Mouse (Mus musculus) heart, embryonic 12.5 days (tissue): ENCODE results near the gene Slc25a5. TPM values are rescaled to one million over a fixed set of nuclear protein-coding genes. Genes with fewer than 3 reads are reported as not detected.

ENCODE experiments used
- ATAC-seq: fragments of 200-750 bp; cut with Nextera tagmentation; 2 replicates; pipeline ENCODE4 v1.8.0; 2017; ENCODE audit warnings: moderate TSS enrichment, moderate library complexity; ENCODE audit not compliant: insufficient number of reproducible peaks, low FRiP score
- H3K27ac ChIP-seq: fragments of 300-500 bp; sonication (generic); 2 replicates; pipeline ENCODE4 v1.5.1; 2016; ENCODE audit warnings: mild to moderate bottlenecking, moderate library complexity; ENCODE audit not compliant: poor library complexity, severe bottlenecking
- H3K27me3 ChIP-seq: fragments of 300-500 bp; sonication (generic); replicated peaks from 2 replicates; pipeline ENCODE4 v1.6.1; 2016; ENCODE audit warnings: mild to moderate bottlenecking, moderate library complexity
- H3K36me3 ChIP-seq: fragments of 300-500 bp; sonication (generic); 2 replicates; pipeline ENCODE4 v1.6.1; 2016; ENCODE audit warnings: mild to moderate bottlenecking, moderate library complexity
- H3K4me1 ChIP-seq: fragments of 300-500 bp; sonication (generic); replicated peaks from 2 replicates; pipeline ENCODE4 v1.6.1; 2016; ENCODE audit warnings: mild to moderate bottlenecking
- H3K4me2 ChIP-seq: fragments of 300-500 bp; sonication (generic); 2 replicates; pipeline ENCODE4 v1.6.1; 2016; ENCODE audit warnings: mild to moderate bottlenecking, moderate library complexity
- H3K4me3 ChIP-seq: fragments of 300-500 bp; sonication (generic); 2 replicates; pipeline ENCODE4 v1.5.1; 2016; ENCODE audit warnings: mild to moderate bottlenecking
- H3K9ac ChIP-seq: fragments of 300-500 bp; sonication (generic); 2 replicates; pipeline ENCODE4 v1.6.1; 2016; ENCODE audit warnings: mild to moderate bottlenecking, moderate library complexity
- H3K9me3 ChIP-seq: fragments of 300-500 bp; sonication (generic); replicated peaks from 2 replicates; pipeline ENCODE4 v1.6.1; 2016; ENCODE audit warnings: mild to moderate bottlenecking, moderate library complexity
- WGBS: fragments of 180-500 bp; shearing (Covaris S2); methylation state at CpG from one replicate; pipeline ENCODE4 v1.1.7; 2016; 5-methylcytosine and 5-hydroxymethylcytosine counted together
- polyA plus RNA-seq: library from polyadenylated mRNA; unstranded; fragments of >200 nt; fragmentation: Nextera tagmentation; extraction: Ambion mirVana; gene quantifications from 2 replicates; pipeline ENCODE4 v1.2.1, GENCODE M21; 2016

Gene Slc25a5
- polyA plus RNA-seq, 1 experiment from 2014 or later, result 989 TPM

- no peaks in the 10 kb centered on the region for H3K27me3 ChIP-seq
- 74% methylated on average over 5 of the region's 5 CpGs for WGBS
- no peak overlapping the region for H3K9ac ChIP-seq
- peaks cover 6% of the 10 kb centered on the region; the same call in 1 of the 2 replicates for H3K4me1 ChIP-seq
- no peak for ATAC-seq
- H3K4me3 ChIP-seq, result no peak overlapping the region
- H3K36me3 ChIP-seq, result peaks cover 2% of the 10 kb centered on the region
- H3K9me3 ChIP-seq, result no peaks in the 10 kb centered on the region
- no peak overlapping the region for H3K27ac ChIP-seq
- no peak overlapping the region for H3K4me2 ChIP-seq
Measured at GRCm38 (mm10) chrX:36803189-36803588, 7.7 kb downstream of the Slc25a5 start.

- Histone ChIP-seq H3K36me3 (no peaks in the 10 kb centered on the region), H3K9ac (no peak overlapping the region), H3K4me3 (no peak overlapping the region), H3K4me2 (no peak overlapping the region), H3K27ac (no peak overlapping the region), H3K27me3 (no peaks in the 10 kb centered on the region), H3K4me1 (peaks cover 6% of the 10 kb centered on the region; the same call in 1 of the 2 replicates), H3K9me3 (no peaks in the 10 kb centered on the region)
- 65% methylated on average over 5 of the region's 5 CpGs for WGBS
- no peak for ATAC-seq
Measured at GRCm38 (mm10) chrX:36804196-36804595, 8.7 kb downstream of the Slc25a5 start.

GRCm38 (mm10) chrX:36805466-36806235 is 10.2 kb downstream of the Slc25a5 start:
- Histone ChIP-seq H3K4me3 (no peak overlapping the region), H3K9ac (no peak overlapping the region), H3K27me3 (no peaks in the 10 kb centered on the region), H3K36me3 (no peaks in the 10 kb centered on the region), H3K4me1 (peaks cover 6% of the 10 kb centered on the region; the same call in 1 of the 2 replicates), H3K9me3 (no peaks in the 10 kb centered on the region), H3K4me2 (no peak overlapping the region), H3K27ac (no peak overlapping the region)
- 53% methylated on average over 5 of the region's 5 CpGs for WGBS
- ATAC-seq, result no peak

GRCm38 (mm10) chrX:36807360-36808317 is 12.2 kb downstream of the Slc25a5 start:
- Histone ChIP-seq H3K4me1 (peaks cover 6% of the 10 kb centered on the region; the same call in 1 of the 2 replicates), H3K27me3 (no peaks in the 10 kb centered on the region), H3K9ac (peak overlapping the region; percentile 56), H3K4me2 (peak overlapping the region; percentile 60), H3K36me3 (no peaks in the 10 kb centered on the region), H3K9me3 (no peaks in the 10 kb centered on the region), H3K27ac (peak overlapping the region; percentile 73), H3K4me3 (peak overlapping the region; percentile 40)
- 10% methylated on average over 45 of the region's 45 CpGs for WGBS
- ATAC-seq, result peak; percentile 88

GRCm38 (mm10) chrX:36808318-36808683 is 12.8 kb downstream of the Slc25a5 start:
- no peak for ATAC-seq
- WGBS, result 46% methylated on average over 6 of the region's 6 CpGs
- peak overlapping the region; percentile 60 for H3K4me2 ChIP-seq
- peak overlapping the region; percentile 40 for H3K4me3 ChIP-seq
- peaks cover 6% of the 10 kb centered on the region; the same call in 1 of the 2 replicates for H3K4me1 ChIP-seq
- H3K9me3 ChIP-seq, result no peaks in the 10 kb centered on the region
- H3K36me3 ChIP-seq, result no peaks in the 10 kb centered on the region
- no peak overlapping the region for H3K9ac ChIP-seq
- H3K27me3 ChIP-seq, result no peaks in the 10 kb centered on the region
- H3K27ac ChIP-seq, result 0 out of 2 replicates have a peak overlapping the region, but pooled peaks have one; percentile 40

GRCm38 (mm10) chrX:36811377-36811776 is 15.9 kb downstream of the Slc25a5 start:
- 37% methylated on average over 5 of the region's 5 CpGs for WGBS
- no peak for ATAC-seq

GRCm38 (mm10) chrX:36814161-36814836 is 18.8 kb downstream of the Slc25a5 start:
- Histone ChIP-seq H3K36me3 (no peaks in the 10 kb centered on the region), H3K4me2 (no peak overlapping the region), H3K4me3 (no peak overlapping the region), H3K4me1 (peaks cover 6% of the 10 kb centered on the region), H3K9me3 (no peaks in the 10 kb centered on the region), H3K9ac (no peak overlapping the region), H3K27ac (no peak overlapping the region), H3K27me3 (no peaks in the 10 kb centered on the region)
- WGBS, result 83% methylated on average over 8 of the region's 8 CpGs
- ATAC-seq, result no peak

More at GRCm38 (mm10) chrX:36811377-36811776, 15.9 kb downstream of the Slc25a5 start:
- no peak overlapping the region for H3K27ac ChIP-seq
- H3K27me3 ChIP-seq, result no peaks in the 10 kb centered on the region
- peaks cover 10% of the 10 kb centered on the region for H3K4me1 ChIP-seq
- H3K9ac ChIP-seq, result no peak overlapping the region
- no peak overlapping the region for H3K4me2 ChIP-seq
- H3K9me3 ChIP-seq, result no peaks in the 10 kb centered on the region
- no peak overlapping the region for H3K4me3 ChIP-seq
- H3K36me3 ChIP-seq, result no peaks in the 10 kb centered on the region

- no peaks in the 10 kb centered on the region for H3K9me3 ChIP-seq
- H3K27ac ChIP-seq, result no peak overlapping the region
- ATAC-seq, result no peak
- H3K4me3 ChIP-seq, result no peak overlapping the region
- peaks cover 6% of the 10 kb centered on the region for H3K4me1 ChIP-seq
- H3K27me3 ChIP-seq, result no peaks in the 10 kb centered on the region
- H3K4me2 ChIP-seq, result no peak overlapping the region
- no peaks in the 10 kb centered on the region for H3K36me3 ChIP-seq
- WGBS, result 79% methylated on average over 4 of the region's 4 CpGs
- H3K9ac ChIP-seq, result no peak overlapping the region
Measured at GRCm38 (mm10) chrX:36815022-36815421, 19.6 kb downstream of the Slc25a5 start.

GRCm38 (mm10) chrX:36815439-36815838 is 20.0 kb downstream of the Slc25a5 start:
- Histone ChIP-seq H3K4me3 (no peak overlapping the region), H3K27ac (no peak overlapping the region), H3K27me3 (no peaks in the 10 kb centered on the region), H3K9me3 (no peaks in the 10 kb centered on the region), H3K4me2 (no peak overlapping the region), H3K9ac (no peak overlapping the region), H3K36me3 (no peaks in the 10 kb centered on the region), H3K4me1 (peaks cover 6% of the 10 kb centered on the region)
- no peak for ATAC-seq
- 73% methylated on average over 4 of the region's 4 CpGs for WGBS

- 0 out of 2 replicates have a peak, but pooled peaks have one; percentile 36 for ATAC-seq
- H3K4me2 ChIP-seq, result peak overlapping the region; percentile 64
- H3K4me1 ChIP-seq, result peaks cover 6% of the 10 kb centered on the region
- WGBS, result 34% methylated on average over 8 of the region's 8 CpGs
- H3K4me3 ChIP-seq, result peak overlapping the region; percentile 34; the same call in 1 of the 2 replicates
- H3K9me3 ChIP-seq, result no peaks in the 10 kb centered on the region
- no peaks in the 10 kb centered on the region for H3K36me3 ChIP-seq
- no peaks in the 10 kb centered on the region for H3K27me3 ChIP-seq
- no peak overlapping the region for H3K9ac ChIP-seq
- H3K27ac ChIP-seq, result peak overlapping the region; percentile 78
Measured at GRCm38 (mm10) chrX:36816368-36816899, 21.0 kb downstream of the Slc25a5 start.
